Mouse (Mus musculus): ENCODE results near the gene Orc4.

DNA sequence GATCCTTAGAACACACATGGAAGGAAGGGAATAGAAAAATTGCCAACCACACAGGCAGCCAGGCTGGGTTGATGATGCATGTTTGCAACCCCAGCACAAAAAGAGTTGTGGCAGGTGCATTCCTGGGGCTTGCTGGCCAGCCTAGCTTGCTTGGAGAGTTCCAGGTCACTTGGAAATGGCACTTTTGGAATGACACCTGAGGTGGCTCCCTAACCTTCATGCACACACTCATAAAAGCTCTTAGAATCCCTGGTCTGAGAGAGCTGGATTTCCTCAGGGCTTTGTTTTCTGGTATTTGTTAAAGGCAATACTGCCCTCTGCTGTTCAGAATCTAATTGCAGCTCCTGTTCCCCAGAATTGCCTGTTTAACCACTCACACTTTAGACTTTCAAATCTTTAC lies 64.1 kb downstream of the Orc4 start:
- TF ChIP-seq CTCF (IDR thresholded peaks at IDR 0.05; ENCODE audit: low read depth): peak; percentile 49
- TF ChIP-seq EP300 (IDR thresholded peaks at IDR 0.05; ENCODE audit: low read depth): no peak

Measured in liver, embryonic 14.5 days (tissue).